Mouse (Mus musculus) stomach, embryonic 15.5 days (tissue): ENCODE results near the gene Thap4. TPM values are rescaled to one million over a fixed set of nuclear protein-coding genes. Genes with fewer than 3 reads are reported as not detected.

Source experiments
- ATAC-seq: fragments of 200-750 bp; cut with Nextera tagmentation; 2 replicates; pipeline ENCODE4 v1.8.0; 2017; ENCODE audit warnings: low read depth, moderate number of reproducible peaks, moderate TSS enrichment; ENCODE audit not compliant: insufficient read depth, low FRiP score
- H3K27ac ChIP-seq: fragments of 300-500 bp; sonication (generic); 2 replicates; pipeline ENCODE4 v1.5.1; 2015; ENCODE audit warnings: mild to moderate bottlenecking, inconsistent platforms
- H3K27me3 ChIP-seq: fragments of 300-500 bp; sonication (generic); replicated peaks from 2 replicates; pipeline ENCODE4 v1.6.1; 2015; ENCODE audit warnings: inconsistent platforms
- H3K36me3 ChIP-seq: fragments of 300-500 bp; sonication (generic); 2 replicates; pipeline ENCODE4 v1.6.1; 2015; ENCODE audit warnings: inconsistent platforms
- H3K4me1 ChIP-seq: fragments of 300-500 bp; sonication (generic); 2 replicates; pipeline ENCODE4 v1.6.1; 2015; ENCODE audit warnings: inconsistent platforms
- H3K4me2 ChIP-seq: fragments of 300-500 bp; sonication (generic); 2 replicates; pipeline ENCODE4 v1.6.1; 2015; ENCODE audit warnings: mild to moderate bottlenecking, inconsistent platforms
- H3K4me3 ChIP-seq: fragments of 300-500 bp; sonication (generic); replicated peaks from 2 replicates; pipeline ENCODE4 v1.5.1; 2015; ENCODE audit warnings: inconsistent platforms
- H3K9ac ChIP-seq: fragments of 300-500 bp; sonication (generic); 2 replicates; pipeline ENCODE4 v1.6.1; 2015; ENCODE audit warnings: inconsistent platforms
- H3K9me3 ChIP-seq: fragments of 300-500 bp; sonication (generic); 2 replicates; pipeline ENCODE4 v1.6.1; 2016; ENCODE audit warnings: inconsistent platforms
- WGBS: fragments of 180-500 bp; shearing (Covaris S2); methylation state at CpG from one replicate; pipeline ENCODE4 v1.1.7; 2015; 5-methylcytosine and 5-hydroxymethylcytosine counted together
- polyA plus RNA-seq: library from polyadenylated mRNA; unstranded; fragments of >200 nt; fragmentation: Nextera tagmentation; extraction: Ambion mirVana; gene quantifications from 2 replicates; pipeline ENCODE4 v1.2.1, GENCODE M21; 2015

Thap4 gene
- polyA plus RNA-seq, 1 experiment from 2014 or later = 54.0 TPM

DNA sequence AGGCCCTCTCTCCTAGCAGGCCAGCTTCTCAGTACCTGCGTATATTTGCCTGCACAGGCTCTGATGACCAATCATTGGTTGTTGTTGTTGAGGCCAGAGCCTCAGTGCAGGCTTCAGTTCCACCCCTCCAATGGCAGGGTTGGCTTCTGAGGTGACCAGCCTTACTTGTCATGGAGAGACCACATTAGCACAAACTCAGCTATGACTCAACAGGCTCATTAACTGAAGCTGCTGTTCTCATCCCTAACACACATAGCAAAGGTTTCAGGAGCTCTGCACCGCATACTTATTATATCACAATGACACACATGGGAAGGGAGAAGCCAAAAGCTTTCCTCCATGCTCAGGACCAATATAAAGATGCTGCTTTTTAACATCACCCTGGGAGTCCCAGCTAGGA, 14.0 kb downstream of the Thap4 start:
- H3K9me3 ChIP-seq = no peaks in the 10 kb centered on the region
- H3K9ac ChIP-seq = no peak overlapping the region
- H3K4me2 ChIP-seq = no peak overlapping the region
- no peak overlapping the region for H3K27ac ChIP-seq
- H3K36me3 ChIP-seq = no peaks in the 10 kb centered on the region
- H3K4me1 ChIP-seq = no peaks in the 10 kb centered on the region
- no peak for ATAC-seq
- no peaks in the 10 kb centered on the region for H3K27me3 ChIP-seq
- no peak overlapping the region for H3K4me3 ChIP-seq
- 89% methylated on average over 2 of the region's 2 CpGs for WGBS

DNA sequence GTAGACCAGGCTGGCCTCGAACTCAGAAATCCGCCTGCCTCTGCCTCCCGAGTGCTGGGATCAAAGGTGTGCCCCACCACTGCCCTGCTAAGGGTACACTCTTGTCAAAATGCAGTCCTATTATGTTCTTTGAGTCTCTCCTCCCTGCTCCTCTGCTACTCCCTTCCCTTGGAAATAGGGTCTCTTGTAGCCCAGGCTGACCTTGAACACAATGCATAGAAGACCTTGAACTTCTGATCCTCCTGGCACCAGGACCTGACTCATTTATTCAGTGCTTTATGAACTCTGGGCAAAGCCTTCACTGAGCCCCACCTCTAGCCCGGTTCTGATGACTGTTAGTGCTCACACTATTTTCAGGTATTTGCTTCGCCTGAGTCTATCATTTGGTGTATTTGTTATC, 17.0 kb downstream of the Thap4 start:
- Histone ChIP-seq H3K9ac (no peak overlapping the region), H3K36me3 (no peaks in the 10 kb centered on the region), H3K9me3 (no peaks in the 10 kb centered on the region), H3K27me3 (no peaks in the 10 kb centered on the region), H3K4me2 (no peak overlapping the region), H3K4me3 (no peak overlapping the region), H3K4me1 (no peaks in the 10 kb centered on the region), H3K27ac (no peak overlapping the region)
- no peak for ATAC-seq
- 91% methylated on average over 5 of the region's 5 CpGs for WGBS

DNA sequence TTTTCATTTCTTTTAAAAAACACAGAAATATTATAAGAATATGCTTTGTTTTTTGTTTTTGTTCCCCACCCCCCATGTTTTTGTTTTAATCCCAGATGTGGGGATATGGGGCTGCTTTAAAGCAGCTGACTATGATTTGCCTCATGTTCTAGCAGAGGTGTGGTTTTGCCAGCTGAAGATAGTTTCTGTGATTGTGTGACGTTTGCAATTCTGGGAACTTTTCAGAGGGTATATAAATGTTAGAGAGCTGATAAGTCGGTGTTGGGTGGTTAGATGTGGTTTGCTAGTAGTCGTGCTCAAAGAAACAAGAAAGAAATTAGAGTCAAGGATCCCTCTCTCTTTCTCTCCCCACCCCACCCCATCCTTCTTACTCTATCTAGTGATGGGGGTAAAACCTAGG, 18.8 kb downstream of the Thap4 start:
- H3K4me2 ChIP-seq = no peak overlapping the region
- H3K4me1 ChIP-seq = 0 out of 2 replicates have a peak, but pooled peaks cover 3% of the 10 kb centered on the region
- WGBS = 84% methylated on average over 3 of the region's 3 CpGs
- no peaks in the 10 kb centered on the region for H3K27me3 ChIP-seq
- ATAC-seq = no peak
- H3K9ac ChIP-seq = no peak overlapping the region
- H3K9me3 ChIP-seq = no peaks in the 10 kb centered on the region
- H3K36me3 ChIP-seq = no peaks in the 10 kb centered on the region
- no peak overlapping the region for H3K27ac ChIP-seq
- no peak overlapping the region for H3K4me3 ChIP-seq

DNA sequence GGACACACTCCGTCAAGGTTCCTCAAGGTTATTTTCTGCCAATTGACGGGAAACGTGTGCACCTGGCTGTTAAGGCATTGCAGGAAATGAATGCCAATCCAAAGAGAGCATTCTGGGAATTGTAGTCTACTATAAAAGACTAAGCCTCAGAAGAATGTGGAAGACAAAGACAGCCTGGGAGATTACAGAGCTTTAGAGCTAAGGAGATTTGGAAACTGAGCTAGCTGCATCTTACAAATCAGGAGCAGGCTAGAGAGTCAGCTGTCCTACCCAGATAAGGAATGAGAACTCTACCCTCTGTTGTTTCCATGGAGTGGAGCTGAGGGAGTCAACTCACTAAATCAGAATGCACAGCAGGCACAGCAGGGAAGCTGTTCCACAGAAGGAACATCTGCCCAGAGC, 22.8 kb downstream of the Thap4 start:
- 0 out of 2 replicates have a peak, but pooled peaks cover 3% of the 10 kb centered on the region for H3K4me1 ChIP-seq
- no peak for ATAC-seq
- H3K27me3 ChIP-seq = no peaks in the 10 kb centered on the region
- no peak overlapping the region for H3K4me3 ChIP-seq
- no peak overlapping the region for H3K27ac ChIP-seq
- no peak overlapping the region for H3K4me2 ChIP-seq
- no peak overlapping the region for H3K9ac ChIP-seq
- H3K9me3 ChIP-seq = no peaks in the 10 kb centered on the region
- WGBS = 37% methylated on average over 3 of the region's 3 CpGs
- H3K36me3 ChIP-seq = no peaks in the 10 kb centered on the region

DNA sequence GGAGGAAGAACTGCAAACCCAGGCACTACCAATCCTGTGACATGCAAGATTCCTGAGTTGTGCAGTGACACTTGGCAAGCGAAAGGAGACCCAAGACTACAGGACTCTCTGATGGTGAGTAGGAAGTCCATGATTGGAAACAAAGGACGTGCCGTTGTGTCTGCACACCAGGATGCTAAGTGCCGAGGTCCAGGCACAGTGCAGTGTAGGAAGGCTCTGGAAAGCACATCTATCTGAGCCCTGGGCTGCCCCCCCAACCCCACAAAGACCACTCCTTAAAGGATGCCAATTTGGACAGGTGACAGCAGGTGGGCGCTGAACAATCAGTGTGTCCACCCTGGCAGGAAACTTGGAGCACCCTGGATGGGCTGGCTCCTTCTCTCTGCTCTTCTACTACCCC, 23.6 kb downstream of the Thap4 start:
- Histone ChIP-seq H3K4me1 (0 out of 2 replicates have a peak, but pooled peaks cover 3% of the 10 kb centered on the region), H3K27me3 (no peaks in the 10 kb centered on the region), H3K36me3 (no peaks in the 10 kb centered on the region), H3K9me3 (no peaks in the 10 kb centered on the region), H3K9ac (no peak overlapping the region), H3K27ac (no peak overlapping the region), H3K4me3 (no peak overlapping the region), H3K4me2 (no peak overlapping the region)
- ATAC-seq = no peak
- 87% methylated on average over 5 of the region's 5 CpGs for WGBS

DNA sequence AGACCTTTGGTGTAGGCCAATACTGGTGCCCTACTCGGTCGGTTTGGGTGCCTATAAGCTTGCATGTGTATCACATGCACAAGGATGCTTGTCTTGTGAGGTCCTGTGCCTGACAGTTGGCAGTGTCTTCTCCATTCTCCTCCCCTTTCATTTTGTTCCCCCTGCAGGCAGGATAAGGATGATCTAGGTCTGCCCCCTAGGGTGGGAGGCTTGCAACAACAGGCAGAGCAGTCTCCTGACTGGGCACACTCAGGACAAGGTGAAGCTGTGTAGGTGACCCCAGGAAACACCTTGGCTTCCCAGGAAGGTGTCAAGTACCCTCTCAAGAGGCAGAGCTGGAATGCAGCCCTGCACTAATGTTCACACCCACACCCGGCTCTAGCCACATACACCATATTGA, 27.7 kb downstream of the Thap4 start:
- Histone ChIP-seq H3K4me1 (0 out of 2 replicates have a peak, but pooled peaks cover under 1% of the 10 kb centered on the region), H3K4me2 (no peak overlapping the region), H3K4me3 (no peak overlapping the region), H3K36me3 (no peaks in the 10 kb centered on the region), H3K9ac (no peak overlapping the region), H3K27ac (no peak overlapping the region), H3K27me3 (no peaks in the 10 kb centered on the region), H3K9me3 (no peaks in the 10 kb centered on the region)
- WGBS = 63% methylated on average over 3 of the region's 3 CpGs
- peak; percentile 63 for ATAC-seq

DNA sequence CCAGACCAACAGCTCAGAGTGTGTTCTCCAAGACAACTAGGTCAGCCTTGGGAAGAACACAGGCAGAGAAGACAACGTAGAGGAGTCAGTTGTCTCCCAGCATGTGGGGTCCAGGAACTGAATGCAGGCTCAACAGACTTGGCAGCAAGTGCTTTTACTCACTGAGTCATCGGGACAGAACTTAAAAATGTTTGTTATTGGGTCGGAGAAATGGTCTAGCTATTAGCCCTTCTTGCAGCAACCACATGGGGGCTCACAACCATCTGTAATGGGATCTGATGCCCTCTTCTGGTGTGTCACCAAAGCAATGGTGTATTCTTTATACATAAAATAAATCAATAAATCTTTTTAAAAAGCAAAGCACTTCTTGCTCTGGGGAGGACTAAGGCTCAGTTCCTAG, 28.5 kb downstream of the Thap4 start:
- Histone ChIP-seq H3K9me3 (no peaks in the 10 kb centered on the region), H3K4me1 (no peaks in the 10 kb centered on the region), H3K27me3 (no peaks in the 10 kb centered on the region), H3K27ac (no peak overlapping the region), H3K36me3 (no peaks in the 10 kb centered on the region), H3K9ac (no peak overlapping the region), H3K4me3 (no peak overlapping the region), H3K4me2 (no peak overlapping the region)
- WGBS = 76% methylated on average over 3 of the region's 3 CpGs
- ATAC-seq = no peak

DNA sequence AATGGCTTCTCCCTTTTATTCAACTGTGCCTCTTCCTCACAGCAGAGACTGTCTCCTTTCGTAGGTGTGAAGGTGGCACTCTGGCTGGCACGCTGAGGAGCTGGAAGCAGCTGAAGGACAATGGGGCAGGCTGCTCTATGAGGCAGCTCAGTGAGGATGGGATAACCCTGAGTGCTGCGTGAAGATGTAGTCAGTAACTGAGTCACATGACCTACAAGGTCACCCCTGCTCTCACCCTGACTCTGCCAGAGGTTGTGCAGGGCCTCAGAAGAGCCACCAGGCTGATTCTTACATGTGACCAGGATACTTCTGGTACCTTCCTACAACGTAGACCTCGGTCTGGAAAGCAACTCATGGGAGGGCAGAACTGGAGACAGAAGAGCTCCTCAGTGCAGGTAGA, 29.0 kb downstream of the Thap4 start:
- H3K4me2 ChIP-seq = no peak overlapping the region
- no peaks in the 10 kb centered on the region for H3K27me3 ChIP-seq
- H3K4me1 ChIP-seq = no peaks in the 10 kb centered on the region
- ATAC-seq = no peak
- H3K9me3 ChIP-seq = no peaks in the 10 kb centered on the region
- no peak overlapping the region for H3K27ac ChIP-seq
- H3K4me3 ChIP-seq = no peak overlapping the region
- no peak overlapping the region for H3K9ac ChIP-seq
- 85% methylated on average over 5 of the region's 5 CpGs for WGBS
- no peaks in the 10 kb centered on the region for H3K36me3 ChIP-seq

DNA sequence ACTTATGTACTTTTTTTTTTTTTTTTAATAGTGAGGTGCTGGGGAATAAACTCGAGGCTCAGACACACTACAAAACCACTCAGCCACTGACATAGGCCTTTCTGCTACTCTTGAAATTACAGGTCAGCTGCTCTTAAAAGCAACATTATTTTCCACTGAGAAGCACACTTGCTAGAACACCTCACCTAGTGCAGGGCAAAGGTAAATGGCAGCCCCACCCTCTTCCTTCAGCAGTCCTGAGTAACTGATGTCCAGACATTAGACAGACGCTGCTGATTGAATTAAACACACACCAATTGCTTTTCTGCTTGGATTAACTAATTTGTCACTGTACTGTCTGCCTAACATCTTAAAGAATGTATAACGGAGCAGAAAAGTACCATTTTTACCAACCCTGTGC, 30.0 kb downstream of the Thap4 start:
- H3K4me1 ChIP-seq = no peaks in the 10 kb centered on the region
- no peak overlapping the region for H3K4me3 ChIP-seq
- ATAC-seq = no peak
- no peak overlapping the region for H3K27ac ChIP-seq
- WGBS = 76% methylated on average over 3 of the region's 3 CpGs
- no peaks in the 10 kb centered on the region for H3K9me3 ChIP-seq
- H3K9ac ChIP-seq = no peak overlapping the region
- H3K4me2 ChIP-seq = no peak overlapping the region
- no peaks in the 10 kb centered on the region for H3K27me3 ChIP-seq
- no peaks in the 10 kb centered on the region for H3K36me3 ChIP-seq

DNA sequence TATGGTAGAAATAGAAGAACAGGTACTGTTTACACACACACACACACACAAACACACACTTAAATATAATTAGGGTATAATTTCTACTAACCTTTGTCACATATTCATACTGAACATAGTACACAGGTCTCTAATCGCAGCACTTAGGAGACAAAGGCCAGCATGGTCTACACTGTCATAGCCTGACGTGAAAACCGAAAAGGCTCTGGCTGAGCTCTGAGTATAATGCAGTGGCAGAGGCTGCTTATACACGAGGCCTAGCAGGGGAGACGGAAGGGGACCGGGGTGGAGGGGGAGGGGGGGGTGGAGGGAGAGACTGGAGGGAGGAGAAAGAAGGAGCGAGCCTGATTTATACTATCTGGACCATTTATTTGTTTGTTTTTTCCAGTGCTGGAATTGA, 33.1 kb downstream of the Thap4 start:
- 69% methylated on average over 7 of the region's 7 CpGs for WGBS
- H3K4me2 ChIP-seq = no peak overlapping the region
- no peaks in the 10 kb centered on the region for H3K27me3 ChIP-seq
- no peak overlapping the region for H3K4me3 ChIP-seq
- H3K36me3 ChIP-seq = no peaks in the 10 kb centered on the region
- H3K9ac ChIP-seq = no peak overlapping the region
- H3K9me3 ChIP-seq = no peaks in the 10 kb centered on the region
- ATAC-seq = 0 out of 2 replicates have a peak, but pooled peaks have one; percentile 60
- H3K27ac ChIP-seq = no peak overlapping the region
- H3K4me1 ChIP-seq = no peaks in the 10 kb centered on the region

DNA sequence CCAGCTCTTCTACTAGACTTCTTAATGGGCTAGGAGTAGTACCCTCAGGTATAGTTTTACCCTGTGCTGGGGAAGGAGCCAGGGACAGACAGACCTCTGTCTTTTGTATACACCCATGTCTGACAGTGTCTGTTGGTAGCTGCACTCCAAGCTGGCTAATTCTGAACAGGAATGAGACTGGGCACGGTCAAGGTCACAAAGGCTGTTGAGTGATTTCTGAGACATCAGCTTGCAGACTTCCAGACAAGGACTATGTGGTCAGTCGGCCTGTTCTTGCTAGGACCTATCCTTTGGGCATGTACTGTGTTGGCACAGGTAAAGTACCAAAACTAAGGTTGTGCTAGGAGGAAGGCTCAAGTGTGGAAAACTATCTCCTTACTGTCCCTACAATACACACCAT, 38.5 kb downstream of the Thap4 start:
- no peaks in the 10 kb centered on the region for H3K9me3 ChIP-seq
- H3K27ac ChIP-seq = no peak overlapping the region
- H3K4me1 ChIP-seq = no peaks in the 10 kb centered on the region
- H3K27me3 ChIP-seq = no peaks in the 10 kb centered on the region
- no peaks in the 10 kb centered on the region; the same call in 1 of the 2 replicates for H3K36me3 ChIP-seq
- H3K4me2 ChIP-seq = no peak overlapping the region
- no peak overlapping the region for H3K4me3 ChIP-seq
- 91% methylated on average over 2 of the region's 2 CpGs for WGBS
- ATAC-seq = no peak
- no peak overlapping the region for H3K9ac ChIP-seq

DNA sequence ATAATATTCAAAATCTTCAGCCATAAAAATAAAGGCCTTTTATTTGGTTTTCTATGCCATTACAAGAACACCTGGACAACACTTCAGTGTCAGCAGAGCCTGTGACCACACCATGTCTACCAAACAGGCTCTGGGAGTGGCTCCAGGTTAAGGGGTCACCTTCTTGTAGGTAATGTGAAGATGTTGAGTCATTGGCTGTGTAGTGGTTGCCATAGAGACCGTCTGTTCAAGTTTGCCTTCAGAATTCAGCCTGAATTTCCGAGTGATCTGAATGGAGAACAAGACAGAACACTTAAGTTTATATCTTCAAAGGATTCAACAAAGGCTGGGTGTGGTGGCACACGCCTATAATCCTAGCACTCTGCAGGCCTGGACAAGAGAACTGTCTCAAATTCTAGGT, 49.3 kb downstream of the Thap4 start:
- peak; percentile 79 for ATAC-seq
- Histone ChIP-seq H3K9me3 (no peaks in the 10 kb centered on the region), H3K9ac (no peak overlapping the region), H3K27me3 (no peaks in the 10 kb centered on the region), H3K4me1 (no peaks in the 10 kb centered on the region), H3K27ac (no peak overlapping the region; the same call in 1 of the 2 replicates), H3K4me3 (no peak overlapping the region), H3K36me3 (peaks cover 9% of the 10 kb centered on the region), H3K4me2 (no peak overlapping the region)
- WGBS = 62% methylated on average over 3 of the region's 3 CpGs

DNA sequence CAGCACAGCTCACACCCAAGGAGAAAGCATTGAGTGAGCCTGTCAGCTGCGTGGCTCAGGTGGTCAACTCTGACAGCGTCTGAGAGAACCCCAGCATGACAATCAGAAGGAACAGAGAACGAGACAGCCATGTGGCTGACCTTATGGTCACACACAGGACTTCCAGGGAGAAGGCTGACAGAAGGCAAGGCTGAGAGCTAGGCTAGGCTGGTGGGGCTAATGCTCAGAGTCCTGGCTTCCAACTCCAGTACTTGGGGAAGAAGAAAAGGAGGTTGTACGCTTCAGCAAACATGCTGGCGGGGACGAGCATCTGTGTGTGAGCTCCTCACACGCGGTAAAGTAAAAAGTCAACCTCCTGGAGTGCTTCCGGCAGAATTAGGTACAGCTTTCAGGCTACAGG, 50.3 kb downstream of the Thap4 start:
- Histone ChIP-seq H3K4me3 (no peak overlapping the region), H3K36me3 (peaks cover 9% of the 10 kb centered on the region), H3K9me3 (no peaks in the 10 kb centered on the region), H3K4me2 (no peak overlapping the region), H3K4me1 (no peaks in the 10 kb centered on the region), H3K9ac (no peak overlapping the region), H3K27ac (no peak overlapping the region), H3K27me3 (no peaks in the 10 kb centered on the region)
- 89% methylated on average over 9 of the region's 9 CpGs for WGBS
- no peak for ATAC-seq
